Mouse (Mus musculus) lung, postnatal 36 days (tissue): ENCODE data around the gene Prlh.

Source experiments
- DNase-seq: peaks from one replicate; pipeline ENCODE4 v3.0.0; 2022; ENCODE audit warnings: mixed read lengths

The Prlh gene

DNA sequence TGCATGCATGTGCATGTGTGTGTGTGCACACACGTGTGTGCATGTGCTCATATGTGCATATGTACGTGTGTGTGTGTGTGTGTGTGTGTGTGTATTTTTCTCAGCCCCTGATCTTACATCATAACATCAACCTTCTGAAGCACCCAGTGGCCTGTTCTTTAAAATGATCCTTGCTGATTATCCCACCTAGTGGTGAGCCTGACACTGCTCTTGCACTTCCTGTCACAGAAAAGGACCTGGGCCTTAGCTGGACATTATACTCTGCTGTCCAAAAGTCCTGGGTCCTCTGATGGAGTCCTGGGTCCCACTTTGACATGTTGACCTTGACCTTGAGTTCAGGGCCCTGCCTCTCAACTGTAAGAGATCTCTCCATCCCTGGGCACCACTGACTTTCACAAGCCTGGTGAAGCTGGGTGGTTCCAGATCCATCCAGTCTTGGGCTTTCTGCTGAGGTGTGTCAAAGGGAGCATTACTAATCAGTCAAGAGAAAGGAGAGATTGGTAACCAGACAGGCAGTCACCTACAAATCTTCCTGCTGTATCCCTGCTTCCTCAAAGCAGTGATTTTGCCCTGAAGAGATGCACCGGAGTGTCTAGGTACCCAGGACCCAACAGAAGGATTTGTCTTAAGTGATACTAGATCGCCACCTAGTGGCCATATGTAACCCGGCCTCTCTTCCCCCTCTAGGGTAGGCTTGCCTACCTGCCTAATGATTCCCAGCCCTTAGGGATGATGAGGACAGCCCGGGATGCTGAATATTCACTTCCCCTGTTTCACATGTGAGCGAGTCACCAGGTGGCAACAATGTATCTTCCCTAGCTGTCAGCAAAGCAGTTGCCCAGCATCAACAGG, 3.6 kb downstream of the Prlh start:
- DNase-seq = peak; percentile 86

DNA sequence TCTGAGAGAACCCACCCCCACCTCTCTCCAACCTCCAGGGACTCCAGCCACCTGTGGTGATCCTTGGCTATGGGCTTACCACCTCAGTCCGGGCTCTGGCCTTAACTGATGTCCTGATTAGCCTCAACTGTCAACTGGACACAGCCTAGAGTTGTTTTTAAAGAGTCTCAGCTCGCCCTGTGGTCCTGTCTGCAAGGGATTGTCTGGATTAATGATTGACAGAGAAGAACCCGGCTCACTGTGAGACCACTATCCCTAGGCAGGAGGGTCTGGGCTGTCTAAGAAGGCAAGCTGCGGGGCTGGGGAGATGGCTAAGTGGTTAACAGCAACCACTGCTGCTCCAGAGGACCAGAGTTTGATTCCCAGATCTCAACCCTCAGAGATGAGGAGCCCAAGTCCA, 9.6 kb downstream of the Prlh start:
- DNase-seq = no peak

DNA sequence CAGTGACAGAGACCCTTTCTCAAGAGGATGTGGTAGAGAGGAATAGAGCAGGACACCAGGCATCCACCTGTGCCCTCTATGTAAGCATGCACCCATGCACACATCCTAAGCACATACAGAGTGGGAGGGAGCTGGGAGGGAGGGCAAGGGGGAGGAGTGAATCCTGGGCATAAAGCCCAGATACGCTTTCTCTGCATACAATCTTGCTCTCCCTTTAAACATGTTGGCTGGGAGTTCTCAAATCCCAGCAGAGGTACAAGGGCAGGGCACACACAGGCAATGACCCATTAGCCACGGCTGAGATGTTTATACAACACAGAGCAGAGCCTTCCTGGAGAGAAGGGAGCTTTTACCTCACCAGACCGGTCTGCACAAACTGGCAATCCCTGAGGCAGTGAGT, 10.1 kb downstream of the Prlh start:
- peak; percentile 36 for DNase-seq

DNA sequence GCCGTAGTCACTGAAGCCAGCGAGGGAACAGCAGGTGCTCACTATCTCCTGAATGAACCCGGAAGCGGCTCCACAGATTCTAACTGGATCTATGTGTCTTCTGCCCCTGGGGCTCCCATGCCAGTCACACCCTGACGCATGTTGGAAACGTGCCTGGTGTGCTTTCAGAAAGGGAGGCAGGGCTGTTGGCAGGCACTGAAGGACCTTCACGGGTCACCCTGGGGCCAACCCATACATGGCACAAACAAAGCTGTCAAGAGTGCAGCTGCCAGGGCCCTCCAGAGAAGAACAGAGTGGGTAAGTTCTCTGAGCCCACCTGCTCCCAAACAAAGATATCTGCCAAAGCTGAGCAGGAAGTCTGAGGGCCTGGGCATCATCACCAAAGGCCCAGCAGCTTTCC, 14.7 kb downstream of the Prlh start:
- peak; percentile 81 for DNase-seq

DNA sequence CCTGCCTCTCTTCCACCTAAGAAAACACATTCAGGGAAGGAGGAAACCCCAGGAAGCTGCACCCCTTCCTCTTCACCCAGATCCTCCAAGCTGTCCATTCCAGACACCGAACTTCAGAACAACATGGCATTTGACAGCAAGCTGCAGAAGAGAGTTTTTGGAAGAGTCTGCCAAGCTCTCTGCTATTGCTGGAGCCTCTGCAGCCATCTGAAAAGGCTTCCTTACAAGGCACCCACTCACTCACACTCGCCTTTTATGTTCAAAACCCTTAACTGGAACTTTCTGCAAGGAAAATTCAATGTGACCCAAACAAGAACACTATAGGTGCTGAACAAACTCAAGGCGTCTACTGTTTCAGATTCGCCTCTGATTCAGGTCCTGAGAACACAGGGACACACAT, 15.7 kb downstream of the Prlh start:
- no peak for DNase-seq

DNA sequence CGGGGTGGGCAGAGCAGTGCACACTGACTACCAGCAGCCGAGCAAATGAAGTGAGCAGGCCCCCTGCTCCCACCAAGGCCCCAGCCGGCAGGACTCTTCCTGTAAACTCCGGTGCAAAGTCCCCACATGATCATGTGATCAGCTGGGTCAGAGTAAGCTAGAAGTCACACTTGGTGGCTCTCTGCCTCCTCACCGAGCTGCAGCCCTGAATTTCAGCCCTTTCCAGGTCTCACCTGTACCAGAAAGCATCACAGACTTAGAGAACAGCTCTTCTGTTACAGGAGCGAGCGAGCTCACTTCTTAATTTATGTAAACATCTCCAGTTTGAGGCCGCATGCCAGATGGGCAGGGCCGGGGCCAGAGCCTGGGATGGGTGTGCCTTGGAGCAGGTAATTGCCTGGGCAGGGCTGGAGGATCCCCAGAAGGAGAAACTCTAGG, 16.5 kb downstream of the Prlh start, which contains the start of gene Rab17:
Gene Rab17 (minus strand): TSS at position 315 of the 438 bp plus-strand sequence.
- peak; percentile 91 for DNase-seq

DNA sequence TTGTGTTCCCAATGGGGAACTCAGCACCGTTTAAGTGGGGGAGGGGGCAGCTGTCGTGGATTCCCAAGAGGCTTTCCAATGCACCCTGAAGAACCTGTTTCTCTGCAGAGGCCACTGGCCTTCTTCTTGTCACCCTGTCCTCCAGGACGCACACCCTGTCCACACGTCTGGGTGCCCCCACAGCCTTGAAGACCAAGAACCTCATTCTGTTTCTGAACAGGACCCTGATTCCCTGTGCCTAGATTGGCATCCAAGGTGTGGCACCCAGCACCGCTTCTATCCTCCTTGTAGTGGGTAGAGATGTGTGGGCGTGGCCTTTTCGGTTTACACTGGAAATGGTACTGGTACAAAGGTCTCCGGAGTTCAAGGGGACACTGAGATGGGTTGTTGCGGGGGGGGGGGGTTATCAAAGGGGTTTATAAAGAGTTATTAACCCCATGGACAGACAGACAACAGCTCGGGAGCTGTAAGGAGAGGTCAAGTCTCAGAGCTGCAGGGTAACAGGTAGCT, 17.0 kb downstream of the Prlh start:
- DNase-seq = peak; percentile 23

DNA sequence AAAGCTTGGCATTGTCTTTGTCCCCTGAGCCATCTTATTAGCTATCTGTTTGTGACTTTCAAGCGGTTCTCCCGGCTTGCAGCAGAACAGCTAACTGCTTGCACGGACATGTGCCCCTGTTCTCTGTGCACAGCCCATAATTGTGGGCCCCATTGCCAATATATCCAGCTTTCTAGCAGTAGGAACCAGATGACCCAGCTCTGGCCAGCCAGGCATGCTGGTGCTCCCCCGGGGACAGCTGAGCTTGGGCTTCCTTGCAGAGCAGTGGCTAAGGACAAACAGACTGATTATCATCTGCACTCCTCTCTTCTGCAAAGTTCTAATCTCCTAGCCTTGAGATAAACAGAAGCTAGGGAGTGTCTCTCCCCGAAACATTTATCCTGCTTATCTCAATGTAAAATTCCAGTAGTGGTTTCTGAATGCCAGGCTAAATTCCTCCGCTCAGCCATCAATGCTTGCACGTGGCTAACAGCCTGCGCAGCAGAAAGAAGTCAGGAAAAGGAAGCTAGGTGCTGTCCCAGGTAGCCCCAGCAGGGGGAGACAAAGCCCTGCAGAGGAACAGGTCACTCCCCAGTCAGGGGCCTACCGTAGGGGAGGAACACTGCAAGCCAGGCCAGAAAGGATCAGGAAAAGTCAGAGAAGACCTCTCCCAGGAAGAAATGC, 20.1 kb downstream of the Prlh start:
- DNase-seq = peak; percentile 97

DNA sequence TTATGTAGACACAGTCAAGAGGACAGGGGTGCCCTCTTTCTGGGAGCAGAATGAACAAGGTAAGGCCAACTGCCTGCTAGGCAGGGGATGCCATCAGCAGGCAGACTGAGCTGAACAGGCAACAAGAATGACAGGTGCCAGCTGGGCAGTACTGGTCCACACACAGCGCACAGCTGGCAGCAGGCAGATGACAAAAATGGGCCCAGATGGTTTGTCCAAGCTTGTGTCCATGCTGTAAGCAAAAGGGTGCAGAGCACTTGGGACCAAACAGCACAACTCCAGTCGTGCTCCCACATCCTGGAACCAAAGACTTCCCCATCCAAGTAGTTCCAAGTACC, 20.6 kb downstream of the Prlh start:
- DNase-seq = no peak

DNA sequence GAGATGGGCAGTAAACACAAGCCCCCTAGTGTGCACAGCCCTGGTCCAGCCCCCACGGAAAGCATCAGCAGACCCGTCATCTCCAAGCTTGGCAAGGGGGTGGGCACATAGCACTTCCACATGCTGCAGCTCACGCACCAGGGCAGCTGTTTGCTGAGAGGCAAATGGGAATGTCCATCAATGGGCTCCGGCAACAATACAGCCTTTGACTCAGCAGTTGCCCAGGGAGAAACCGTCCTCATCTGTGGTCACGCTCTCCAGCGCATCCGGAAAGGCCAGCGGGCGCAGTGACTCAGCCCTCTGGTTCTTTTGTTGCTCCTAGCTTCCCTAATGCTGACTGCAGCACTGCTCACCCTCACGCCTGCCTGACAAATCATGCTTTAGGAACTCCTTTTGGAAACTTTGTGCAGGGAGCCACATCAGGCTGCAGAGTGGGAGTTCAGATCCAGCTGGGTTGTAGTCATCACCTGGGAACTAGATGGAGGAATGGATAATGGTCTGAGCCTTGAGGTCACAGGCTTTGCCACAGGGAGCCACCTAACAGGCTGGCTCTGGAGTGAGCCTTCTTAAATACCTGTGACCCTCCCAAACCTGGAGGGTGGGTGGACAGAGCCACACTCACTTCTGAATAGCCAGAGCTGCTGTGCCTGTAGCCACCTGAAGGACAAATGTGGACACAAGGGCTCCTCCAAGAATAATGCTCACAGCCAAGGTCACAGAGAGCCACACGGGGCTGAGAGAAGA, 22.2 kb downstream of the Prlh start:
- DNase-seq = peak; percentile 62

DNA sequence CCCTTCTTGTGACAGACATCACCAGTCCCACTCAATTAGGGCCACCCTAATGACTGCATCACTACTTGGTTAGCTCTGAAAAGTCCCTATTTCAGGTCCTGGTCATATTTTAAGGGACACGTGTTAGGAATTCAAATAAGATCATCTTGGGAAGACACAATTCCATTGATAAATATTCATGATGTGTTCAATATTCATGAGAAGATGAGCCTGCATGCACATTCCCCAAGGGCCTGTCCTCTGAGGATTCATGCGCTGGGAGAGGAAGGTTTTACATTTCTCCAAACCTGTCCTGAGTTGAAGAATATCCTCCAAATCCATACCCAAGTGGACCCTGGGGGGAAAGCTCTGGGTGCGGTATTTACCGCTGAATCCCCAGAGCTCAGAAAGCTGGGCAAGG, 23.1 kb downstream of the Prlh start:
- DNase-seq = no peak

DNA sequence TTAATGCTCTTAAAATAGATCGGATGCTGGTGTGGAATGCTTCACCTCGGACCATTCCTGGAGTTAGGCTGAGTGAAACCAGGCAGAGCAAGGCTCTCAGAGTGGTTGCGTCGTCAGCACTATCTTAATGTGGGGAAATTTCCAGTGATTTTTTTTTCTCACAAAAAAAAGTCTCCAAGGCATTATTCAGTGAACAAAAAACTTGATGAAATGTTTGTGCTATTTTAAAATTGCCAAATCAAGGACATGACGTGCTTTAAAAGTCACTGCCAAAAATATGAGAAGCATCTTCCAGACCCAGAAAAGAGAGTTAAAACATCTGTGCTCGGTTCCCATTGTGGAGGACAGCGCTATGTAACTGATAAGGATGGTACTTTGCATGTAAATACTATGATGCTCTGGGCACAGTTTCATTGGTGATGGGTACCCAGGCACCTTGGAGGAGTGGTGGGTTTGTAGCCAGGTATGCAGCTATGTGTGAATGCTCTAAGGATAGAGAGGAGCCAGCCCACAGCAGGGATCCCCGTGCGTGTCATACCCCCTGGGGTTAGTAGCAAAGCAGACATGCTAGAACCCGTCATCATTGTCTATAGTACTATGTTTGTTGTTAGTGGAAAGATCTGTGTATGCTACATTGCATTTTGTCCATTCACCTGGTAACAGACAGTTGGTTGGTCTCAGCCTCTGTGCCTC, 27.9 kb downstream of the Prlh start:
- DNase-seq = peak; percentile 41

DNA sequence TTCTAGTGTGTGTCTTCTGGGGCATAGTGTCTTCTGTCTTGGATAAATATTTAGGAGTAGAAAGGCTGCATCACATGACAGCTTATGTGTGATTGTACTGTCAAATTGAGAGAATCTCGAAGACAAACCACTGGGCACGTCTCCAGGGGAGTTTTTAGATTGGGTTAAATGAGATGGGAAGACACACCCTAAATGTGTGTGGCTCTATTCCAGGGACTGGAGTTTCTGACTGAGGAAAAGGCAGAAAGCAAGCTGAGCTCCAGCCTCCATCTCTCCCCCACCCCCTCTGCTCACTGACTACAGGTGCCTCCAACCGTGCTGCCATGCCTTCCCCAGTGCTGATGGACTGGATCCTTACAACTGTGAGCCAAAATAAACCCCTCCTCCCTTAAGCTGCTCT, 28.4 kb downstream of the Prlh start:
- no peak for DNase-seq

DNA sequence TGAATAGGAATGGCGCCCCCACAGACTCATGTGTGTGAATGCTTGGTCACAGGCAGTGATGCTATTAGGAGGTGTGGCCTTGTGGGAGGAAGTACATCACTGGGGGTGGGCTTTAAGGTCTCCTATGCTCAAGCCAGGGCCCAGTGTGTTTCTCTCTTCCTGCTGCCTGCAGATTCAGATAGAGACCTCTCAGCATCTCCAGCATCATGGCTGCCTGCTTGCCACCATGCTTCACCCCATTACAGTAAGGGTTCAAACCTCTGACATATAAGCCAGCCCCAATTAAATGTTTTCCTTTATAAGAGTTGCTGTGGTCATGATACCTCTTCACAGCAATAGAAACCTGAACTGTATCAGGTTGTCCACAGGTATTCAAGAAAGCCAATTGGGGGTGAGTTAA, 43.0 kb downstream of the Prlh start:
- no peak for DNase-seq

DNA sequence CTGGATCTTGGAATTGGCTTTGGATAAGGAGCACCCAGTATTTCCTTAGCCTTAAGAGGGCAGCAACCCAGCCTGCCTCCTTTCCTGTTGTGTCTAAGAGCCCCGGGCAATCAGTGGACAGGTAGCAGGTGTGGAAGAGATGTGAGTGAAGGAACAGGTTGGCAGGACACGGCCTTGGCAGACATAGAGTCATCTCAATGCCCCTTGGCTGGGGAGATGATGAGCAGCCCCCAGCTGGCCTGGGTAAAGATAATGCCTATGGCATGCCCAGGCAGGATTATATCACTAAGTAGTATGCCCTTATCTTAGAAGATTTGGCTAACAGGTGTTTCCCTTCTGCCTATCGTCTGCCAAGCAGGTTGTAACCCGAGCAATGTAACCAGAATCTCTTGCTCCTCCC, 44.2 kb downstream of the Prlh start:
- DNase-seq = no peak

DNA sequence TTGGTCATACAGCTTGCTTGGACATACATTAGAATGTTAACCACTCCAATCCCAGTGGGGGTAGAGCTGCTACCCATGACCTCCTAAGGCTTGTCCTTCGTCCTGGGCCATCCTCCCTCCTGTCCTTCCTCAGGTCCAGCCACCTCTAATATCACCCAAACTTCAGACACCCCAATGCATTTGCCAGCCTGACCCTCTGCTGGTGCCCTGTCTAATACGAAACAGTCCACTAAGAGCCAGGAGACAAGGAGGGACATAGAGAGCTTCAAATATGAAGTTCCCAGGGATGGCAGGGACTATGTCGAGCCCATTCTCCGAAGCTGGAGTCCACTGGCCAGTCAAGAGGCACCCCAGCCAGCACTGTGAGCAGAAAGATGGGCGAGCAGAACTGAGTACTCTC, 44.7 kb downstream of the Prlh start:
- DNase-seq = no peak

DNA sequence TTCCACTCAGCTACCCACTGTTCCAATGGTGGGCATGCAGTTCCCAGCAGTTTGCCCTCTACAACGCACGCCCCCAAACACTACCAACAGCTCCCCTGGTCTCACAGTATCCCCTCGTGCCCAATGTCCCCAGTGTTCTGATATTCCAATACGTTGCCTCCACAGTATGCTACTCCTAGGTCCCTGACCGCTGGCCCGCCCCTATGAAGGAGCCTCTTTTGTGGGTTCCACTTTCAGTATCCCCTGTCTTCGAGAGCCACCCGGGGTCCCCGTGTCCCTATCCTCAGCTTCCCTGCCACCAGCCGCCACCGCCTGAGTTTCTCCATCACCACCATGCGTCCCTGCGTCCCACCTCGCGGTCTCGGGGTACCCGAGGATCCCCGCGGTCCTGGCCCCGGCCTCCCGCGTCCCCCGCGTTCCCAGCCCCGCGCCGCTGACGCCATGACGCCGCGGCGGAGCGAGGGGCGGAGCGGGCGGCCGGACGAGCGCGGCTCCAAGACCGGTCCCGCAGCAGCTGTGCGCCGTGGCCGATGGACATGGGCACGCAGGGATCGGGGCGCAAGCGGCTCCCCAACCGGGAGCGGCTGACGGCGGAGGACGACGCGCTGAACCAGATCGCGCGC, 45.5 kb downstream of the Prlh start, which contains the start of gene Lrrfip1:
Gene Lrrfip1 (plus strand): TSS at position 470 of the 623 bp plus-strand sequence.
- peak; percentile 56 for DNase-seq

DNA sequence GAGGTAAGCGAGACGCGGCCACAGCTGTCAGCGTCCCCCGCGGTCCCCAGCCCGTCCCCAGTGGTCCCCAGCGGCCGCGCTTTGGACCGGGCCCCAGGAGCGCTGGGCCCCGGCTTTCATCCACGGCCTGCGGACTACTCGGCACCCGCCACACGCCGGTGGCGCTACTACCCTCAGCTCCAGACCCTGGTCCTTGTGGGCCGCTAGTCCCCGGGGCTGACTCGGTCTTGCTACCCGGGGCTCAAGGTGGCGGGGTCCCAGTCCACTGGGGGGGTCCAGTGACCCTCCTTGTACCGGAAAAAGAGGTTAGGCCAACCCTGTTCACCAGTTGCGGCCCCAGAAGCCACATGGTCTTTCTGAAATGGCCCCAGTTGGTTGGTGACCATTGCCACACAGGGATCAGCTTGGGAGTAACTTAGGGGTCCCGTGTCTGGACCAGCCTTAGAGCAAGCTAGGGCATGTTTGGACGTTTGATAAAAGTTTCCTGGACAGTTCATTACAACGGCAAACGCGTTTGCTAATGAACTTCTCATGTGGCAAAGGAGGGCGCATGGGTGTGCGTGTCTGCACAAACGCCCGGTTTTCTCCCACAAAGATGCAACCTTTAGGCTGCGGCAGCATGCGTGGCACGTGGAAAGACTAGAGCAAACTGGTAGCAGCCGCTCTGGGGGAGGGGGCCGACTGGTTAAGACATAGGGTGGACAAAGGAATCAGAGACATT, 46.1 kb downstream of the Prlh start:
- DNase-seq = peak; percentile 13

DNA sequence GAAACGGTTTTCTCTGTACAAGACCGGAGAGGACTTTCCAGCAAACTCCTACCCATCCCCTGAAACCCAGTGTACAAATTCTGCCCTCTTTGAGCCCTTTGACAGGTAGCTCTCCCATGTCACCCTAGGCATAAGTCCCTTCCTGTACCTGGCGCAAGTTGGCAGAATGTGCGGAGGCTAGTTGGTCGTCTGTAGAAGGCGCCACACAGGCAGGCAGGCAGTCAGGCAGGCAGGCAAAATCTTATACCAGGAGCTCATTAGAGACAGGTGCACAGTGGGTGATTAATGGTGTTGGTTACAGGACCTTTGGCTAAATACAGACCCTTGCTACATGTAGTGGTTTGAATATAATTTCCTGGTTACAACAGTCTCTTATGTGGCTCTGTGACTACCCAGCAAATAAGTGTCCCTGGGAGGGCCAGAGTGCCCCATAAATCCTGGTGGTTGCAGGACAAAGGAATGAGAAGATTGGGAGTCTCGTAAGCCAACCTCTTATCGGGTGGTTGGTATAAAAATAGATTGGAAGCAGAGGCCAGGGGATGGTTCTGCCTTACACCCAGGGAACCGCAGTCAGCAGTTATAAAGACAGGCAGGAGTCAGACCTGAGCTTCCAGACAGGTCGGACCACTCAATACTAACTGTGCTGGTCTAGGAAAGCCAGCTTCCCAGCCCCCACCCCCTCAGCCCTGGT, 47.1 kb downstream of the Prlh start:
- no peak for DNase-seq

DNA sequence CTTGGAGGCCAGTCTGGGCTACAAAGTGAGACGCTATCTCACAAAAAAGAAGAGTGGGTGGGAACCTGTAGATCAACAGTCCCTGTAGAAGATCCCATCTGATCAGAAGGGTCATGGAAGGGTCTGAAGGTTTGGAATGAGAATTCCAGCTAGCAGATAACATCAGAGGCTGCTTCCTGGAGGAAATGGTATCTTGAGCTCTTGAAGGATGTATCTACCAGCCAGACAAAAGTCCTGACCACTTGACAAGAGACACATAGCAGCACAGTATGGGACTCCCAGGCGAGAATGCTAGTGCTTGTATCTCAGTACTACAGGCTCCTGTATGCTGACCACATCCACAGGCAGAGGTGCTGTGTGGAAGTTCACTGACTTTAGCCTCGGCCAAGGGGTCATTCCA, 48.2 kb downstream of the Prlh start:
- DNase-seq = peak; percentile 35
